Mouse (Mus musculus): ENCODE results near the gene Foxo1.

GRCm38 (mm10) chr3:52300517-52300916, 32.4 kb downstream of the Foxo1 start:
- TF ChIP-seq HCFC1 (IDR thresholded peaks at IDR 0.05; ENCODE audit: low read depth, low read length) (no peak), CTCF (IDR thresholded peaks at IDR 0.05 in 2 of 3, conservative IDR thresholded peaks at IDR 0.05 in 1 of 3; ENCODE audit: control insufficient read depth in 1 of 3, insufficient read depth in 1 of 3, low read depth in 2 of 3, low read length in 3 of 3, poor library complexity in 1 of 3, severe bottlenecking in 1 of 3) (no peak), E2F4 (IDR thresholded peaks at IDR 0.05; ENCODE audit: borderline replicate concordance, low read depth, low read length) (no peak), SMC3 (IDR thresholded peaks at IDR 0.05; ENCODE audit: low read depth, low read length) (no peak), NELFE (IDR thresholded peaks at IDR 0.05; ENCODE audit: low read depth, low read length) (no peak), CHD1 (IDR thresholded peaks at IDR 0.05; ENCODE audit: low read depth, low read length) (no peak), POLR2A (IDR thresholded peaks at IDR 0.05; ENCODE audit: control insufficient read depth in 1 of 2, insufficient read depth in 1 of 2, low read depth in 1 of 2, low read length in 2 of 2, poor library complexity in 1 of 2) (no peak), ETS1 (IDR thresholded peaks at IDR 0.05; ENCODE audit: low read depth, low read length) (no peak), TBP (IDR thresholded peaks at IDR 0.05; ENCODE audit: low read depth, low read length) (no peak), EP300 (IDR thresholded peaks at IDR 0.05; ENCODE audit: low read depth in 1 of 2, low read length in 2 of 2) (no peak), NRF1 (IDR thresholded peaks at IDR 0.05; ENCODE audit: insufficient read depth, low read depth, low read length, poor library complexity, severe bottlenecking) (no peak), ZMIZ1 (IDR thresholded peaks at IDR 0.05; ENCODE audit: low read depth, low read length) (no peak), JUND (IDR thresholded peaks at IDR 0.05; ENCODE audit: low read depth, low read length) (no peak), SIN3A (IDR thresholded peaks at IDR 0.05; ENCODE audit: low read length) (no peak)
